Mouse (Mus musculus): ENCODE measurements around the gene Rfc5. TPM values are rescaled to one million over a fixed set of nuclear protein-coding genes. Genes with fewer than 3 reads are reported as not detected.
A peak's percentile ranks its signal among the peaks of the same experiment; 100 is the strongest.

Rfc5 gene
- polyA plus RNA-seq, 1 experiment, result 5.2 TPM

- Histone ChIP-seq H3K36me3 (ENCODE audit: control insufficient read depth) (no peaks in the 10 kb centered on the region), H3K4me1 (ENCODE audit: control insufficient read depth) (peaks cover 32% of the 10 kb centered on the region)
- TF ChIP-seq GATA1 (IDR thresholded peaks at IDR 0.05; ENCODE audit: low read length), result no peak
- TF ChIP-seq TAL1 (IDR thresholded peaks at IDR 0.05; ENCODE audit: low read length), result no peak
Observed at GRCm38 (mm10) chr5:117357478-117358247, 31.2 kb downstream of the Rfc5 start.

GRCm38 (mm10) chr5:117357129-117357477 is 31.7 kb downstream of the Rfc5 start, which contains the start of gene Wsb2:
Gene Wsb2, plus strand, starts transcription at chr5:117357304.
- H3K4me3 ChIP-seq (replicated peaks), result peak within 1 kb of the TSS; percentile 74
- H3K27me3 ChIP-seq (ENCODE audit: control insufficient read depth), result peaks cover 53% of the 10 kb centered on the region
- no peaks in the 10 kb centered on the region for H3K9me3 ChIP-seq (ENCODE audit: control insufficient read depth, low read length)
- H3K36me3 ChIP-seq (ENCODE audit: control insufficient read depth), result no peaks in the 10 kb centered on the region
- peaks cover 32% of the 10 kb centered on the region for H3K4me1 ChIP-seq (ENCODE audit: control insufficient read depth)
- TF ChIP-seq GATA1 (IDR thresholded peaks at IDR 0.05; ENCODE audit: low read length) (no peak), TAL1 (IDR thresholded peaks at IDR 0.05; ENCODE audit: low read length) (no peak)

More at GRCm38 (mm10) chr5:117357478-117358247, 31.2 kb downstream of the Rfc5 start:
- H3K27me3 ChIP-seq (ENCODE audit: control insufficient read depth), result peaks cover 48% of the 10 kb centered on the region
- H3K9me3 ChIP-seq (ENCODE audit: control insufficient read depth, low read length), result no peaks in the 10 kb centered on the region
- H3K4me3 ChIP-seq (replicated peaks), result peak overlapping the region; percentile 74

GRCm38 (mm10) chr5:117356365-117357128 is 32.3 kb downstream of the Rfc5 start:
- Histone ChIP-seq H3K9me3 (ENCODE audit: control insufficient read depth, low read length) (no peaks in the 10 kb centered on the region), H3K4me1 (ENCODE audit: control insufficient read depth) (peaks cover 32% of the 10 kb centered on the region), H3K36me3 (ENCODE audit: control insufficient read depth) (no peaks in the 10 kb centered on the region), H3K27me3 (ENCODE audit: control insufficient read depth) (peaks cover 54% of the 10 kb centered on the region), H3K4me3 (replicated peaks) (peak overlapping the region; percentile 74)
- TF ChIP-seq TAL1 (IDR thresholded peaks at IDR 0.05; ENCODE audit: low read length) (no peak), GATA1 (IDR thresholded peaks at IDR 0.05; ENCODE audit: low read length) (no peak)

- no peak for TF ChIP-seq GATA1 (IDR thresholded peaks at IDR 0.05; ENCODE audit: low read length)
- no peak for TF ChIP-seq TAL1 (IDR thresholded peaks at IDR 0.05; ENCODE audit: low read length)
Observed at GRCm38 (mm10) chr5:117355648-117356303, 33.1 kb downstream of the Rfc5 start.

GRCm38 (mm10) chr5:117354121-117354520 is 34.7 kb downstream of the Rfc5 start:
- H3K4me1 ChIP-seq (ENCODE audit: control insufficient read depth), result peaks cover 16% of the 10 kb centered on the region
- no peak overlapping the region for H3K4me3 ChIP-seq (replicated peaks)
- H3K36me3 ChIP-seq (ENCODE audit: control insufficient read depth), result no peaks in the 10 kb centered on the region
- H3K9me3 ChIP-seq (ENCODE audit: control insufficient read depth, low read length), result no peaks in the 10 kb centered on the region
- peaks cover 55% of the 10 kb centered on the region for H3K27me3 ChIP-seq (ENCODE audit: control insufficient read depth)
- no peak for TF ChIP-seq GATA1 (IDR thresholded peaks at IDR 0.05; ENCODE audit: low read length)
- TF ChIP-seq TAL1 (IDR thresholded peaks at IDR 0.05; ENCODE audit: low read length), result no peak

More at GRCm38 (mm10) chr5:117355648-117356303, 33.1 kb downstream of the Rfc5 start:
- Histone ChIP-seq H3K9me3 (ENCODE audit: control insufficient read depth, low read length) (no peaks in the 10 kb centered on the region), H3K36me3 (ENCODE audit: control insufficient read depth) (no peaks in the 10 kb centered on the region), H3K4me1 (ENCODE audit: control insufficient read depth) (peaks cover 27% of the 10 kb centered on the region), H3K4me3 (replicated peaks) (no peak overlapping the region), H3K27me3 (ENCODE audit: control insufficient read depth) (peaks cover 55% of the 10 kb centered on the region)

- no peaks in the 10 kb centered on the region for H3K36me3 ChIP-seq (ENCODE audit: control insufficient read depth)
- no peak for TF ChIP-seq TAL1 (IDR thresholded peaks at IDR 0.05; ENCODE audit: low read length)
- TF ChIP-seq GATA1 (IDR thresholded peaks at IDR 0.05; ENCODE audit: low read length), result no peak
- no peak overlapping the region for H3K4me3 ChIP-seq (replicated peaks)
- no peaks in the 10 kb centered on the region for H3K9me3 ChIP-seq (ENCODE audit: control insufficient read depth, low read length)
- peaks cover 14% of the 10 kb centered on the region for H3K4me1 ChIP-seq (ENCODE audit: control insufficient read depth)
- H3K27me3 ChIP-seq (ENCODE audit: control insufficient read depth), result peaks cover 13% of the 10 kb centered on the region
Observed at GRCm38 (mm10) chr5:117348279-117348678, 40.6 kb downstream of the Rfc5 start.

GRCm38 (mm10) chr5:117347838-117348237 is 41.0 kb downstream of the Rfc5 start:
- Histone ChIP-seq H3K27me3 (ENCODE audit: control insufficient read depth) (peaks cover 9% of the 10 kb centered on the region), H3K4me3 (replicated peaks) (no peak overlapping the region), H3K36me3 (ENCODE audit: control insufficient read depth) (no peaks in the 10 kb centered on the region), H3K4me1 (ENCODE audit: control insufficient read depth) (peaks cover 14% of the 10 kb centered on the region), H3K9me3 (ENCODE audit: control insufficient read depth, low read length) (no peaks in the 10 kb centered on the region)
- TF ChIP-seq GATA1 (IDR thresholded peaks at IDR 0.05; ENCODE audit: low read length) (no peak), TAL1 (IDR thresholded peaks at IDR 0.05; ENCODE audit: low read length) (no peak)

- no peak overlapping the region for H3K4me3 ChIP-seq (replicated peaks)
- H3K4me1 ChIP-seq (ENCODE audit: control insufficient read depth), result peaks cover 14% of the 10 kb centered on the region
- no peaks in the 10 kb centered on the region for H3K9me3 ChIP-seq (ENCODE audit: control insufficient read depth, low read length)
- no peaks in the 10 kb centered on the region for H3K36me3 ChIP-seq (ENCODE audit: control insufficient read depth)
- no peak for TF ChIP-seq TAL1 (IDR thresholded peaks at IDR 0.05; ENCODE audit: low read length)
- 0 out of 2 replicates have a peak, but pooled peaks cover 2% of the 10 kb centered on the region for H3K27me3 ChIP-seq (ENCODE audit: control insufficient read depth)
Observed at GRCm38 (mm10) chr5:117347011-117347410, 41.8 kb downstream of the Rfc5 start.

GRCm38 (mm10) chr5:117346281-117346680 is 42.6 kb downstream of the Rfc5 start:
- no peaks in the 10 kb centered on the region for H3K36me3 ChIP-seq (ENCODE audit: control insufficient read depth)
- TF ChIP-seq GATA1 (IDR thresholded peaks at IDR 0.05; ENCODE audit: low read length) (no peak), TAL1 (IDR thresholded peaks at IDR 0.05; ENCODE audit: low read length) (no peak)
- no peaks in the 10 kb centered on the region for H3K27me3 ChIP-seq (ENCODE audit: control insufficient read depth)

More at GRCm38 (mm10) chr5:117346281-117346680, 42.6 kb downstream of the Rfc5 start:
- Histone ChIP-seq H3K4me1 (ENCODE audit: control insufficient read depth) (peaks cover 14% of the 10 kb centered on the region), H3K4me3 (replicated peaks) (no peak overlapping the region), H3K9me3 (ENCODE audit: control insufficient read depth, low read length) (no peaks in the 10 kb centered on the region)

Measured in erythroblast, embryonic 14.5 days (primary cell).